Mouse (Mus musculus) spleen, adult 2 months (tissue): ENCODE measurements at regions not wholly inside any gene's neighbourhood (a gene's known extent, or its start where the extent isn't known, plus 50 kb on each side); places are given as distances from the start of the nearest gene placed in this dataset.

Experiments used
- DNase-seq, 2 experiments: peaks; one replicate each; pipeline versions ENCODE4 v3.0.0 to v3.0.0-alpha.2; 2012 to 2021; ENCODE audit warnings: low spot score in 2 of 2, low read depth in 1 of 2
- H3K27ac ChIP-seq: fragments of 200-500 bp; 2 replicates; pipeline ENCODE4 v1.5.1; 2012; ENCODE audit warnings: low read length, inconsistent platforms; ENCODE audit not compliant: insufficient read depth
- H3K27me3 ChIP-seq: fragments of 200-500 bp; 2 replicates; pipeline ENCODE4 v1.6.1; 2012; ENCODE audit warnings: mild to moderate bottlenecking, moderate library complexity, low read length, inconsistent platforms; ENCODE audit not compliant: control insufficient read depth, insufficient read depth
- H3K36me3 ChIP-seq: fragments of 200-500 bp; 2 replicates; pipeline ENCODE4 v1.6.1; 2012; ENCODE audit warnings: mild to moderate bottlenecking, low read length, inconsistent platforms; ENCODE audit not compliant: control insufficient read depth, insufficient read depth
- H3K4me1 ChIP-seq: fragments of 200-500 bp; 2 replicates; pipeline ENCODE4 v1.6.1; 2011; ENCODE audit warnings: inconsistent platforms; ENCODE audit not compliant: control insufficient read depth, insufficient read depth, insufficient read length
- H3K4me3 ChIP-seq: fragments of 200-500 bp; 2 replicates; pipeline ENCODE4 v1.5.1; 2011; ENCODE audit warnings: mild to moderate bottlenecking, inconsistent platforms; ENCODE audit not compliant: insufficient read depth, insufficient read length; ENCODE audit errors: extremely low read depth
- CTCF ChIP-seq: fragments of 200-500 bp; IDR thresholded peaks from 2 replicates; pipeline ENCODE4 v1.5.1; 2011; ENCODE audit warnings: mild to moderate bottlenecking, inconsistent platforms; ENCODE audit not compliant: insufficient read depth, insufficient read length, insufficient replicate concordance; ENCODE audit errors: extremely low read depth
- POLR2A ChIP-seq: fragments of 200-500 bp; IDR thresholded peaks from 2 replicates; pipeline ENCODE4 v1.6.1; 2011; ENCODE audit warnings: low read depth, low read length, inconsistent platforms
- WGBS: fragments of 180-500 bp; shearing (Covaris S2); methylation state at CpG from one replicate; pipeline ENCODE4 v1.1.7; 2018; 5-methylcytosine and 5-hydroxymethylcytosine counted together

DNA sequence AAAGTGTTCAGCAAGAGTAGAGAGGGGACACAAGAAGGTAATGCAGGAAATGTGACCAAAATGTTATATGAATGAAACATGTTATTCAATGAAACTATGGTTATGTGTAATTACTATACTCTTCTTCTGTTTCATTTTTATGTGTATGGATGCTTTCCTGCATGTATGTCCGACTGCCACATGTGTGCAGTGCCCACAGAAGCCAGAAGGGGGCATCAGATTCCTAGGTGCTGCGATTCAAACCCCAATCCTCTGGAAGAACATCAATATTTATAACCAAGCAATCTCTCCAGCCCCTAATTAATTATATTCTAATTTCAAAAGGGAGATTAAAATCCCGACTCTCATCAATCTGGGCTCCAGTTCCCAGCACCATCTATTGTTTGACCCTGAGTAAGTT lies 78.7 kb upstream of the Rbbp6 start:
- WGBS: 79% methylated on average over 3 of the region's 3 CpGs
- no peak for TF ChIP-seq CTCF
- no peak for TF ChIP-seq POLR2A

DNA sequence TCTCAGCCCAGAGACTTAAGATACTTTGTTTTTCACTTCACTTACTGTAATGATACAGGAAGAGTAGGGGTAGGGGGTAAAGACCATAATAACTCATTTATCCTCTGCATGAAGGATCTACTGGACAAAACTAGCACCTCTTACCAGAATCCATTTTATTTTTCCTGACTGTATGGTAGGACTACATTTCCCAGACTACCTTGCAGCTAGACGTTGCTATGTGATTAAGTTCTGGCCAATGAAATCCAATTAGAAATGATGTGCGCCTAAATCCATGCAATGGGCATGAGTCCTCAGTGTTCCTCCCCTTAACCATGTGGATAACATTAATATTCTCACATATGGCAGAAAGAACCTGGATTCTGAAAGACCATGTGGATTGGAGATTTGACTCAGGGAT lies 68.3 kb upstream of the Rbbp6 start:
- 81% methylated on average over 2 of the region's 2 CpGs for WGBS

More for the DNA sequence above, 78.7 kb upstream of the Rbbp6 start:
- no peaks in the 10 kb centered on the region for H3K4me1 ChIP-seq
- H3K4me3 ChIP-seq: no peak overlapping the region
- H3K27ac ChIP-seq: no peak overlapping the region
- DNase-seq: no peak
- no peaks in the 10 kb centered on the region for H3K27me3 ChIP-seq
- no peaks in the 10 kb centered on the region for H3K36me3 ChIP-seq

DNA sequence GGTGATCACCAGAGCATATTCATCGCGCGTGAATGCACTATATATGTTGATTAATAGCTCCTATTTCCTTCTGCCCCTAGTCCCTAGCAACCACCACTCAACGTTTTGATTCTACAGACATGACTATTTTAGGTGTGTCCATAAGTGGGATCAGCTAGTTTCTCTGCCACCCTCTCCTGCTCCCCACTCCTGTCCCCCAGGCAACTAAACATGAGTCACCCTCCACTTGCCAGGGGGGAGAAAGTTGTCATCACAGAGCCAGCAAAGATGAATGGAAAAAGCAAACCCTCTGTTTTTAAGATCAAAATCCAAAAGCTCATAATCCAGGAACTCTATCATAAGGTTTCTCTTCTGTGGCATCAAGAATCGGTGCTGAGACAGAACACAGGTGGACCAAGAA lies 59.4 kb upstream of the Rbbp6 start:
- Histone ChIP-seq H3K4me1 (no peaks in the 10 kb centered on the region), H3K36me3 (no peaks in the 10 kb centered on the region), H3K27me3 (no peaks in the 10 kb centered on the region), H3K27ac (no peak overlapping the region), H3K4me3 (no peak overlapping the region)
- DNase-seq: no peak
- WGBS: 69% methylated on average over 5 of the region's 5 CpGs
- TF ChIP-seq CTCF: no peak
- TF ChIP-seq POLR2A: no peak

More for the DNA sequence above, 68.3 kb upstream of the Rbbp6 start:
- TF ChIP-seq CTCF (no peak), POLR2A (no peak)
- Histone ChIP-seq H3K4me1 (no peaks in the 10 kb centered on the region), H3K27me3 (no peaks in the 10 kb centered on the region), H3K36me3 (no peaks in the 10 kb centered on the region), H3K27ac (no peak overlapping the region), H3K4me3 (no peak overlapping the region)
- no peak for DNase-seq

DNA sequence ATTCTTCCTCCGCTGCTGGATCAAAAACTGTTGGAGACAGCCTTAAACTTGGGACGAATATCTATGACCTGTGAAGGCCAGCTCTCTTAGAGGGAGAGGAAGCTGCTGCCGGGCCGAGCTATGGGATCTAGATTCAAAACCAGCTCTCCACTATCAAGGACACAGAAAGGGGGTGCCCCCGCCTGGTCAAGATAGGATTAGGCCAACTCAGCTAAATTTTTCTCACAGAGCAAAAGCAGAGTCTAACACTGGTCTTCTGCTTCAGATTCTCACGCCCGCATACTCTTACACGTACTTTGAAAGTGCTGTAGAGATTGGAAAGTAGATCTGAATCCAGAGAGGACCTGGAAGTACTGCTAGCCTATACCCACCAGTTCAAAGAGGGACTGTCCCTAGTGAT lies 56.2 kb upstream of the Rbbp6 start:
- Histone ChIP-seq H3K36me3 (no peaks in the 10 kb centered on the region), H3K27me3 (no peaks in the 10 kb centered on the region), H3K4me1 (no peaks in the 10 kb centered on the region), H3K27ac (no peak overlapping the region), H3K4me3 (no peak overlapping the region)
- DNase-seq: no peak
- 83% methylated on average over 8 of the region's 8 CpGs for whole genome bisulfite sequencing
- TF ChIP-seq POLR2A (no peak), CTCF (no peak)
